Mouse (Mus musculus) adrenal gland, adult (tissue): ENCODE data around the gene Syna.
A peak's percentile ranks its signal among the peaks of the same experiment; 100 is the strongest.

Experiments
- DNase-seq, 2 experiments: peaks; one replicate each; pipeline ENCODE4 v3.0.0; 2022 to 2023; ENCODE audit warnings: low spot score in 1 of 2; ENCODE audit not compliant: inconsistent age in 2 of 2

Gene Syna

DNA sequence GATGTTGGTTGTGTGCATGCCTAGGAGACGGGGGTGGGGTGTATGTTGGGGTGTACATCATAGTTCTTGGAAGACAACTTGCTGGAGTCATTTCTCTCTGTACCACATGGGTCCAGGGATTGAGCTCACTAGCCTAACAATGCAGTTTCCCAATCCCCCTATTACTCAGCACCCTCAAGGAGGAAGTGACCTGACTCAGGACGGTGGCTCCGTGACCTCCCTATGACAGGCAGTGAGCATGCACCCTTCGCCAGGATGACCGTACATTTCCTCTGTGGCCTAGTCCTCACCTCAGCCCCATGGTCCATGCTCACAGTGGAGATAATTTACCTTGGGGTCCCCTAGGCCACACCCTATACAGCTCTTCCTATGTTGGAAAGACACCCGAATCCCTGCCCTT lies 27.6 kb downstream of the Syna start:
- DNase-seq, result peak in 1 of 2 experiments; percentile 81

DNA sequence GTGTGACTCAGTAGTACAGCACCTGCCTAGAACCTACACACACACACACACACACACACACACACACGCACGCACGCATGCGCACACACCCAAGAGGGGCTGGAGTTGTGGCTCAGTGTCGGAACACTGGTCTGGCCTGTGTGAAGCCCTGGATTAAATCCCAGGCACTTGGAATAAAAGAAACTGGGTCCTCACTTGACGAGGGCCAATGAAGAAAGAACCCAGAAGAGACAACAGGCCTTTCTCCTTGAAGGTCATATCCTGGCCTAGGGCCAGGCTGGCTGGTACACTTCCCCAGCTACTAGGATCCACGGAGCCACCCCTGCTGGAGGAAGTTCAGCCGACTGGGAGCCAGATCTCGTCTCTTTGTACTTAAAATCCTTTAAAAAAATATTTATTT lies 28.4 kb downstream of the Syna start:
- DNase-seq, result peak in 1 of 2 experiments; percentile 55

DNA sequence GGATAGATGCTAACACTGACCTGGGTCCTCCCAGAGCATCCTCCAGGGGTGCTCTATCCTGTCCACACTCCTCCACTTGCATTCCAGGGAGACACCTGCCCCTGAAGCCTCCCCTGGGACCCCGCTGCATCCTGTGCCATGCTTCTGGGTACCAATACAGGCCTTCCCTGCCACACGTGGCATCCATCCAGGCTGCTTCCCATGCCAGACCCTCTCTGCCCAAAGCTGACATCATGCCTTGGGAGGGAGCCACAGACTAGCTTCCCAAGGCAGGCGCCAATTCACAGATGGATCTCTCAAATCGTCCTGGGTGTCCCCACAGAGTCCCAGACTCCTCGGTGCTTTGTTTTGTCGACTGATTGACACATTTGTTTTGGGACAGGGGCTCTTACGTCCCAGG lies 29.1 kb downstream of the Syna start:
- peak; percentile 38 to 70 for DNase-seq

DNA sequence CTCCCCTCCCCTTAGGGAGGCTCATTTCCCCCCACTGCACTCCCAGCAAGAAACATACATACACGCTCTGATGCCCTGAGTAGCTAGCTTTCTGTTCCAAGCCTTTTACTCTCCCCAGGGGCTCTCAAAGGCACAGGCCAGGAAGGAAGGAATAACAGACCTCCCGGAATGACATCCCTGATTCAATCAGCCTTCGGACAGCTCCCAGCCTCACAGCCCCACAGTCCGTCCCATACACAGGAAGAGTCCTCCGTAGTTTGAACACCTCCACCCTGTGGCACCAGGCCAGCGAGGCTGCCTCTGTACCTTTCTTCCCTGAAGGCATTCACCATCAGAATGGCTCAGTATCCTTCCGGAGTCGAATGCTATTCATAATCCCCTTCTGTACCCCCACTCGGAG lies 31.5 kb downstream of the Syna start:
- DNase-seq, result no peak

DNA sequence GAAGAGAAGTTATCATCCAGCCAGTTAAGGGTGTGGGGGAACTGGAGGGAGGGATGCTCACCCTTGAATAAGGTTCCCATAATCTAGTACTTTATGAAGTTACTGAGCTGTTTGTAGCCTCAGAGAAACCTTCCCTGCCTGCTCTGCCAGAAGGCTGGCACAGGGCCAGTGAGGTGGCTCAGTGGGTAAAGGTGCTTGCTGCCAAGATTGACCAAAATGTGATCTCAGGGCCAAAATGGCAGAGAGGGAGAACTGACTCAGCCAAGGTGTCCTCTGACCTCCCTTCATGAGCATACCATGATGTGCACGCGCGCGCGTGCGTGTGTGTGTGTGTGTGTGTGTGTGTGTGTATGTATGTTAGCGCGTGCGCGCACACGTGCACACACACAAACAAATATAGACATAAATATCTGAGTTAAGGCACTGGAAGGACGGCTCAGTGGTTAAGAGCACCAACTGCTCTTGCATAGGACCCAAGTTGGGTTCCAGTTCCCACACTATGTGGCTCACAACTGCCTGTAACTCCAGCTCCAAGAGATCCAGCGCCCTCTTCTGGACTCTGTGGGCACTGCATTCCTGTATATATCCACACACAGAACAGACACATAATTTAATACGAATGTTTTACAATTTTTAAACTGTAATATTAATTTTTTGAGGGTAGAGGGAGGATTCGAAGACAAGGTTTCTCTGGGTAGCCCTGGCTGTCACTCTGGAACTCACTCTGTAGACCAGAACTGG lies 33.8 kb downstream of the Syna start:
- no peak for DNase-seq

DNA sequence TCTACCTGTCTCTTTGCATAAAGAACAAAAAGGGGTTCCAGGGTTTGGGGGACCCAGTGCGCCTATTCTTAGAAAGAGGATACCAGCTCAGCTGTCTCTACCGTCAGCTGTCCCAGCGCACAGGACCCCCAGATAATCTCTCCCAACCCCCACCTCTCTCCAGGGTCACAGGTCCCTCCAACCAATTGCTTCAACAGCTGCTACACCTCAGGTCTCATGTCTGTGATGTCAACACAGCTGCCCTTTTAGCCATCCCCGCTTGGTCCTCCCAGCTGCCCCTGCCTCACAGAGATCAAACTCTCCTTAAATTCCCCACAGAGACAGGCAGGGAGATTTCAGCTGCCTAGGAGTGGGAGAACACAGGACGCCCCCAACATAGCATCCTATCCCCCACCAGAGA lies 36.2 kb downstream of the Syna start:
- DNase-seq, result no peak

DNA sequence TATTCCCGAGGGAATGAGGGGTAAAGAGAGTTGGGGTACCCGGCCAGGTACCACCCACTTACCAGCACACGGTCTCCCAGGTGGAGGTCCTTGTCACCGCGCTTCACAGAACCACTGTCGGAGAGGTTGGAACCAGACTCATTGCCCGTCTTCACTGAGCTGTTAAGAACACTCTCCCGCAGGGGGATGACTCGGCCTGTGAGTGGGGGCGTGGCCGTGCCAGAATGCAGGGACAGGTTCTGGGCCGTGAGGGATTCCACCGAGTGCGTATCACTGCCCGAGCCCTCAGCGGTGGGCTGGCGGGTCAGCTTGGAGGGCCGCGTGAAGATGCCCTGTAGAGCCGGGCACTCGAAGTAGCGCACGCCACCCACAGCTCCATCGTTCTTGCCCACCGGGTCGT lies 37.4 kb downstream of the Syna start:
- no peak for DNase-seq

DNA sequence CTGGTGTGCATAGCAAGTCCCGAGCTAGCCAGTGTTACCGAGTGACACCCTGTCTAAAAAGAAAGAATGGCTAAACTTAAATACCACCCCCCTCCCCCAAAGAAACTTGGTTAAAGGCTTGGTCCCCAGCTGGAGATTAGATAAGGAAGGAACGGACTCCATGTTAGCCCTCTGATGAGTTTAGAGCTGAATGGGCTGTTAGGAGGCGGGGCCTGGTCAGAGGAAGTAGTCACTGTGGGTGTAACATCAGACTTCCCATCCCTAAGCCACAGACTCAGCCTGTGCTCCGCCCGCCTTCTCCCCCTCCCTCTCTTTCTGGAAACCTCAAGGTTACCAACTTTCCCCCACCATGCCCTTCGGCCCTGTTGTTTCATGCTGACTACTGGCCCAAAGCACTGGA lies 38.2 kb downstream of the Syna start:
- DNase-seq, result no peak

DNA sequence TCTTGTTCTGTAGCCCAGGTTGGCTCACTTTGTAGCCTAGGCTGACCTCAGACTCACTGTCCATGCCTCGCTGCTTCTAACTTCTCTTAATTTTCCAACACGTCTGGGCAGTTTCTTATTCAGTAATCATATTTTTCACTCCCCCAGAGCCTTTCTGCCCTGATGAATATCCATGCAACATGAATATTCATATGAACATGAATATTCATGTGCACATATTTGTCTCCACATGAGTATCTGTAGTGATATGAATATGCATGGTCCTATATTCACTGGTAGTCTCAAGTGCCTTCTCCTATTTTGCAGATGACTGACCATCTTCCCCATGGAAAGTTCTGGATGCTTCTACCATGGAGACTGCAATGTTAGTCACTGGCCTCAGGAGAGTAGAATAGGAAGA lies 38.8 kb downstream of the Syna start:
- DNase-seq, result no peak

DNA sequence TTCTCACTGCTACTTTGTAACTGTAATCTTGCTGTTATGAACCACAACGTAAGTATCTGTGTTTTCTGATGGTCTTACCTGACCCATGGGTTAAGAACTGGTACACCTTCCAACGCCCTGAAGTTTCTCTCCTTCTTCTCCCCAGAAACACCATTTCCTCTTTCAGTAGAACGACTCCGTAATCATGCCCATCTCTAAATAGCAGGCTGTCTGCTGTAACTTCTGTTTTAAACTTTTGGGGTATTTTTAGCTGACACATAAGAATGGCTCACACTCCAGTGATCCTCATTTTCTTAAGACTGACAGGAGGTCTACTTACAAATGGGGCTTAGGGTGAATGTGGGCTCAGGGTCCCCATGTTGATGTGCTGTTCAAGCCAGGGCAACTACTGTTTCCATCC lies 39.9 kb downstream of the Syna start:
- no peak for DNase-seq

DNA sequence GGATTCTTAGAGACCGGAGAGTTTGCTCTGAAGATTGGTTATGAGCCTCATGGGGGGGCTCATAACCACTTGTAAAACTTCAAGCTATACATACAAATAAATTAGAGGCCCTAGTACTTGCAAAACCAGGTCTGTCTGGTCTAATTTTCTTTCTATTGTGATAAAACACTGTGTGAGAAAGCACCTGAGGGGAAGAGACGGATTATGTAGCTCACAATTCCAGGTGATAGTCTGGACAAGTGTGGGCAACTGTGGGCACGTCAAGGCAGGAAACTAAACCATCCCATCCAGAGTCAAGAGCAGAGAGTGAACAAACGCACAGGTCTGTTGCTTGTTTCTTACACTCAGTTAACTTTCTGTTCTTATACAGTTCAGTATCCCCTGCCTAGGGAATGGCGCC lies 40.5 kb downstream of the Syna start:
- DNase-seq, result no peak

DNA sequence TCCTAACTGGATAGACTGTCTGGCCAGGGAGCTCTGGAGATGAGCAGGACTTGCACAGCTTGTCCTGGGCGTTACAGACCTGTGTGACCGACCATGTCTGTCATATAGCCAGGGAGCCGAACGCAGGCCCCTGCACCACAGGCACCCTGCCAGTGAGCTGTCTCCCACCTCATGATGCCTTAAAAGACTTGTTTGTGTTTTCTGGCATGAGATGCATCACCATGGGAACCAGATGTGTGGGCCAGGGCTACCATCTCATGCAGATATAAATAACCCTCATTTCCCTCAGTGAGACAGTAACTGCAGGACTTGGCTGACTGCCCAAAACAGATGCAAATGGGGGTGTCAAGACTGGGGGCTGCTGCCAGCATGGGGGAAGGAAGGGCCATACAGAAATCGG lies 47.9 kb downstream of the Syna start:
- no peak for DNase-seq

DNA sequence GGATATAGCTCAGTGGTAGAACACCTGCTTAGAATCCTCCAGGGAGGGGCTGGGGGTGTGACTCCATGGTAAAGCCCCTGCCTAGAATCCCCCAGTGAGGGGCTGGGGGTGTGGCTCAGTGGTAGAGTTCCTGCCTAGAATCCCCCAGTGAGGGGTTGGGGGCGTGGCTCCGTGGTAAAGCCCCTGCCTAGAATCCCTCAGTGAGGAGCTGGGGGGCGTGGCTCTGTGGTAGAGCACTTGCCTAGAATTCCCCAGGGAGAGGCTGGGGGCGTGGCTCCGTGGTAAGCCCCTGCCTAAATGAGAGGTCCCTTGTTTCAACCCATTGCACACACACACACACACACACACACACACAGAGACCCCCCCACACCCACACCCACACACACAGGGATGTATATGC lies 49.7 kb downstream of the Syna start:
- no peak for DNase-seq

DNA sequence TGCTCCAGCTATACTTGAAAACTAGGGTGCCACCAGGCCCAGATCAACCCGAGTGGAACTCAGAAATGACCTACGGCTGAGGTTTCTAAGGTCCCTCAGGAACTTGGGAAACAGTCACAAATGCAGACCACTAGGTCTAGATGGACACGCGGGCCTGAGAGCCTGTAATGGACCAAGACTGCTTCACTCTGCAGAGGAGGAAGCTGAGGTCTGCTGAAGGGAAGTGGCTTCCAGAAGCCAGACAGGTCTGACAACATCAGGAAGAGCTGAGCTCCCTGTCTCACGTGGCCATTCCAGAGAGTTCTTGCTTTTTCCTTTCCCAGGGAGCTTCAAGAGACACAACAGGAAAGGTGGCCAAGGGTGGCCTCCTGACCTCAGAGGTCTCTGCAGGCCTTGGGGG lies 51.0 kb downstream of the Syna start:
- no peak for DNase-seq
